Mouse (Mus musculus) lung, adult 18-20 months (tissue): ENCODE data around the gene Aspa.
A peak's percentile ranks its signal among the peaks of the same experiment; 100 is the strongest.
"Not testable (repeated sequence)": the region's sequence is repeated elsewhere in the genome, so short reads cannot be mapped to it uniquely, and the experiment has no call there.

ENCODE experiments used
- DNase-seq, 2 experiments: peaks; one replicate each; pipeline ENCODE4 v3.0.0; 2022; ENCODE audit warnings: mixed read lengths in 2 of 2

Aspa gene

DNA sequence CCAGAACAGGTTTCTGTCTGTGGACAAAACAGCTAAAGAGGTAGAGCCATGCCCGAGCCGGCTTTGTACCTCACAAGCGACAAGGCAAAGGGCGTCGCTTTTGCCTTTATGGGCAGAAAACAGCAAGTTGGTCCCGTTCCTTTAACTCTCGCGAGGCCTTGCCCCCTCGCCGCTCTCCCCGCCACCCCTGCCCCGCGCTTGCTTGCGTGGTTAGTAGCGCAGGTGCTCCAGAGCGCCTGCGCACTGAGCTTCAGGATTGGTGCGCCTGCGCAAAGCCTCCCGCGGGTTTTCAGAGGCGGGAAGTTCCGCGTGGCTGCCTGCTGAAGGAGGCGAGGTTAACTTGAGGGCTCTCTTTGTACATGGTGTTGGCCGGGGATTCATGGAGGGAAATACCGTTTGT, at the start of gene Aspa, which contains the start of the genes Gm49340 and Spata22:
Aspa (minus strand) TSS at position 155 of the 400 bp plus-strand sequence.
Gm49340 (plus strand) TSS at position 300 of the 400 bp plus-strand sequence.
Spata22 (plus strand) TSS at position 300 of the 400 bp plus-strand sequence.
- no peak for DNase-seq

DNA sequence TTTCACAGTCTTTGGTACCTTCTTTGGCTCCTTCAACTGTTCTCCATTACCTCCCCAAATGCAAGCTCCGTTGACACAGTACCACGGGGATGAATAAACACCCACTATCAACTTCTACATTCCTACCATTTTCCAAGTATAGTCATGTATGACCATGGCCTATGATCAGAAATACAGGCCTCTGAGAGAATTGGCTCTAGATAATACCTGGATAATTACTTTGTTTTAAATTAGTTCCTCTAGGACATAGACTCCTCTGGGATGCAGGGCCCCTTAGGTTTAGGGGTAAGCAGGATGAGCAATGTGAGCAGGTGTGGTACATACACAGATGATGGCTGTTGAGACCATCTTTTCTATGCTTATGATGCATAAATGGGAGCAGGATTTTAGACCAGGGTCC, 41.5 kb upstream of the Aspa start, which contains the start of gene Olfr376:
Olfr376 (plus strand) TSS at position 301 of the 400 bp plus-strand sequence.
- no peak for DNase-seq

DNA sequence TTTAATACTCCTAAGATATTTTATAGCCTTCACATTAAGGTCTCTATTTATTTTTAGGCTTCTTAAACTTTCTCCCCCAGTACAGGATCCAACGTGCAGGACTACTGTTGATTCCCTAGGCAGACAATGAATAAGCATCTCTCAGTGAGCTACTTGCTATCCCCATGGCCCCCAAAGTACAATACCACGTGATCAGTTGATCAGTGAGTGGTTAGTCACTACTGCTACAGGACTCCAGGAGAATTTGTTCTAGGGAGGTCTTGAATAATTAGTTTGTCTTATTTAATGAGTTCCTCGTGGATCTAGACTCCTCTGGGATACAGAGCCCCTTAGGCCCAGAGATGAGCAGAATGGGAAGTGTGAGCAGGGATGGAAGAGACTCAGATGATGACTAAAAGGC, 21.1 kb upstream of the Aspa start, which contains the start of gene Olfr20:
Olfr20 (plus strand) TSS at position 301 of the 400 bp plus-strand sequence.
- no peak for DNase-seq

DNA sequence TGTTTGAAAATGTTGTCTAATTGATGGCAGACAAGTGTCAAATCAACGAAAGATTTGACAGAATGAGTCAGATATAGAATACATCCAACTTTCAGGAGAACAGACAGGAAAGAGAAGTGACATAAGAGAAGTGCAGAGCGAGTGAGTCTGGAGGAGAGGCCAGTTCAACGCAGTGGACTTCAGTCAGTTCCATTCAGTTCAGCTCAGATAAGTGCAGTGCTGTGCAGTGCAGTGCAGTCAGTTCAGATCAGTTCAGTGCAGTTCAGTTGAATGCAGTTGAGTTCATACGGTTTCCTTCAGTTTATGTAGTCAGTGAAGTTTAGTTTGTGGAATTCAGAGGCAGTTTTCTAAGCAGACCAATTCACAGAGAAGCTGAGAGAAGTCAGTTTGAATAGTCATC, 7.5 kb upstream of the Aspa start:
- no peak for DNase-seq

DNA sequence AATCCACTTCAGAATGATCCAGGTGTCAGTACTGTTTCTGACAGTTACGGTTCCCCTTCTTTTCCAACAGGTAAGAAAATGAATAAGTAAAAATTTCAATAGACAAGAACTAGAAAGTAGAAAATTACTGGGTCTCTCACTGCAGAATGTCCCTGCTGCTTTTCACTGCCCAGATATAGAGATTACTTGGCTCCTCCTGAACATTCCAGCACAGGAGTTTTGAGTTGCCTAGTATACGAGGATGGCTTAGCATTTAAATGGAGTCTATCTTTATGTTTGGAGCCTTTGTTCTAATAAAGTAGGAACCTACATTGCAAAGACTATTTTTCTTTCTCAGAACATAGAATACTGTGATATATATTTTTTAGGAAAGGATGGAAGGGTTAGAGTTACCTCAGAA, 4.0 kb upstream of the Aspa start:
- no peak for DNase-seq

DNA sequence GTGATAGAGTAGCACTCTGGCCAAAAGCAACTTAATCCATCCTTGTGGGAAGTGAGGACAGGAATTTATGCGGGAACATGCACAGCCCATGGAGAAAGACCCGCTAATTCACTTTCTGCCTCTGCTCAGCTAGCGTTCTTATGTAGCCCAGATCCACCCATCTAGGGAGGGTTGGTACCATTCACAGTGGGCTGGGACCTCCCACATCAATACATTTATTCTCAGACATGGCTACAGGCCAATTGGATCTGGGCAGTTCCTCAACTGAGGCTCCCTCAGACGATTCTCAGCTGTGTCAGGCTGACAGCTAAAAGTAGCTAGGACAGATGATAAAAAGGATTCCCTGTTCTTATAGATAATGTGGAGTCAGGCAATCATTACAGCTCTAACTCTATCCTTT, 2.0 kb downstream of the Aspa start:
- DNase-seq = no peak

DNA sequence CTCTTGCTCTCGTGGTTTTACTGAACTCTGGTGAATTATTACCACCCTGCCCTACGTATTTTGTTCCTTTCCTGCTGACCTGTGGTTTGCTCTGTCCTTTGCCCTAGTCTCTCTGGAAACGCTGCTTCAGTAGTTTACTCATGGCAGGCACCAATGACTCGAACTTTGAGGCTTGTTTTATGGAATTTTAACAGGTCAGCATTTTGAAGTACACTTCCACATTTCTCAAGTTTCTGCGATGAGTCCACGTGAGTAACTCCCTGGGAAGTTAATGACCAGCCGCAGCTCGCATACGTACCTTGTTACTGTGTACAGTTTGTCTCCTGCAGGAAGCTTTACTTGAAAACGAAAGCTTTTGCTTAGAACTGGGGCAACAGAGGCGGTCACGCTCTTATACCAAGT, 2.9 kb downstream of the Aspa start:
- peak; percentile 17 to 51 for DNase-seq

DNA sequence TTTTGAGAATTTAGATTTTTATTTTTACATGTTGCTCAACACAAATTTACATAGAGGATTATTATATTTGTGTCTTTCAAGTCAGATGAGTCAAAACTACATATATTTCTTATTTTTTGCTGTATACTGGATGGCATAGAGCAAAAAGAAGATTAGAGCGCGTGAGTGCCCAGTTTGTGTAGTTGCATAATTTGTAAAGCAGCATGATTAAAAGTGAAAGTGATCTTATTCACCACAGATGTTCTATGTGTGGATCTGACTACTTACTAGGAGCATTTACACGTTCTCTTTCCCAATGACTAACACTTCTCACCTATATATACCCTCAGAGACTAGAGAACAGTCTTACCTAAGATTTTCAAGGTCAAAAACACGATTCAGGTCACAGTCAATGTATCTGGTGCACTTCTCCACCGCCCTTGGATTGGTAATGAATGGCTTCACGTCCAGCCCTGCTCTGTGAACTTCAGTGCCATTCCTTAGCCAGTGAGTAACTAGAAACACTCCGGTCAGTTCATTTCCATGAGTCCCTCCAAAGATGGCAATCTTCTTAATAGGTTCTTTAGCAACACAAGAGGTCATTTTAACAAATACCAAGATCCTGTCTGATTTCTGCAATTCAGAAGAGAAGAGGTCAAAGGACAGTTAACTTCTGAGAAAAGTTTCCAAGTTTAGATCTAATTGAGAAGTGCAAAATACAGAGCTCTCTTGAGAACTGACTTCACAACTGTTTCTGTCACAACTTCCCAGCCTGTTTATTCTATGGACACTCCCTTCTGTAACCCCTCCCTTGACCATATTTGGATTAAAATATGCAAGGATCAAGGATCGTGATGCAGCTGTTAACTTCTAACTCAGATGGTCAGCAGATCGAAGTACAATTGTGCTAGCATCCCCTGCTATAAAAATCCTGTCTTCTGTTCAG, 5.2 kb downstream of the Aspa start:
- DNase-seq = peak in 1 of 2 experiments; percentile 11

DNA sequence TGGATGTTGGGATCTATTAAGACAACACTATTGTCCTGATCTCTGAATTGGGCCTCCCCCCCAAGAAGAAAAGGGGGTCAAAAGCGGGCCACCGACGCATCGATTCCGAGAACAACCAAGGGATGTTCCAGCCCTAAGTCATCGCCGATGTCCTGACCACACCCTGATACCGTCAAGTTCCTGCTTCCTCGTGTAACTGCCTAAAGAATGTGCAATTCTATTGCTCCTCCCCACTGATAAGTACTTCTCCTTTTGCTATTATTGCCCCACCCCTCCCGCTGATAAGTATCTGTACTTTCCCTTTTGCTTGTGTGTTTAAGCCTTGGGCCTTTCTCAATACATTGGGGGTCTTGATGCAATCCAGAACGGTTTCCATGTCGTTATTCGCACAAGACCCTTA, 8.3 kb downstream of the Aspa start:
- not testable (repeated sequence) for DNase-seq

DNA sequence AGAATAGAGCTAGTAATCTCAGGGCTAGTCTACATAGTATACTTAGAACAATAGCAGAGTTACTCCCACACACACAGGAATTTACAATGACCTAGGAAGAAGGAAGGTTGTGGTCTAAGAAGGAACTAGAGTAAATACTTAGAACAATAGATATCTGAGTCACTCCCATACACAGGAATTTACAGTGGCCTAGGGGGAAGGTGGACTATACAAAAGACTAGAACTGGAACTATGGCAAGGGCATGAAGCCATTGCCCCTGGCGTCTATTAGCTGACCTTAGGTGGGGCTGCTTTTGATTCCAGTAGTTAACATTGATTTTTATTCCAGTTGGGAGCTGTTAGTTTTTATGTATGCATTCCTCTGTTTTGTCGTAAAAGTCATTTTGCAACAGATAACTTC, 10.8 kb downstream of the Aspa start:
- peak in 1 of 2 experiments; percentile 8 for DNase-seq

DNA sequence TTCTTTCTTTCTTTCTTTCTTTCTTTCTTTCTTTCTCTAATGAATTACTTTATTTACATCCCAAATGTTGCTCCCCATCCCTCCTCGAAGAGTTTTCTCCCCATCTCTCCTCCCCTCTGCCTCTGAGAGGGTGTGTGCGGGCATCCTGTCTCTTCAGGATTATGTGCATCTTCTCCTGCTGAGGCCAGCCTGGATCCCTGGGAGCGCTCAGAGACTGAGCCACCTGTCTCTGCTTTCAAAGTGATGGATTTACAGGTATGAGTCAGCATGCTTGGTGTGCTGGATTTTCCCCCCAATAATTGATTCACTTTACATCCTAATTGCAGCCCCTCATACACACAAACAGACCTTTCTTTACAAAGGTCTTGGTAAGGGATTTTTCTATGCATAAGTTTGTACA, 13.4 kb downstream of the Aspa start:
- no peak for DNase-seq

DNA sequence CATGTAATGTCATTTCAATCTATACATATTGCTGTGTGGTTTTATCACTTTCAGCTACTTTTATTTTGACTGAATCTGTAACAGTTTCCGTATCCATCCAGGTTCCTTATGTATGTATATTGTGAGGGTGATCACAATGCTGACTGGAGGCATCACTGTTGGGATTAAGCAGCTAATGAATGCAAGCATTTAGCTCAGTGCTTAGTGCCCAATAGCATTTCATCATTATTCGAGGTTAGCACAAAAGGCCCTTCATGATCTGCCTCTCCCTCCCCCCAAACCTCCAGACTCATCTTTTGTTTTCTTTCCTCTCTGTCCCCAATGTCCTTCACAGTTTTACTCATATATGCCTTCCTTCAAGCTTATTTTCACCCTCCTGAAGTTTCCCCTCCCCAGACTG, 26.3 kb downstream of the Aspa start:
- no peak for DNase-seq

DNA sequence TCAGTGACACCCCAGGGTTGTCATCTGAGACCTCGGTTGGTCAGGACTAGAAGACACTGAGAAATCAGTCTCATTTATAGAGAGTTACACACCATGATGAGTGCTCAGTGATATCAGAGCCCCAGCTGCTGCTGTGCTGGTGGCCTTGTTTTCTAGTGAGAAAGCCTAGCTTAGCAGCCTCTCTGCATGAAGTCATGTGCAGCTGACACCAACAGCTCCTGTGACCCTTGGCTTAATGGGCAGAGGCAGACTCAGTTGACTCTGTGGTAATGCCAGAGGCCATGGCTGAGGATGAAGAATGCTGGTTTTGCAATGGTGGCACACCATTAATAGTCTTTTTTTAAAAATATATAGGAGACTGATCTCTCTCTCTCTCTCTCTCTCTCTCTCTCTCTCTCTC, 39.8 kb downstream of the Aspa start:
- no peak for DNase-seq

DNA sequence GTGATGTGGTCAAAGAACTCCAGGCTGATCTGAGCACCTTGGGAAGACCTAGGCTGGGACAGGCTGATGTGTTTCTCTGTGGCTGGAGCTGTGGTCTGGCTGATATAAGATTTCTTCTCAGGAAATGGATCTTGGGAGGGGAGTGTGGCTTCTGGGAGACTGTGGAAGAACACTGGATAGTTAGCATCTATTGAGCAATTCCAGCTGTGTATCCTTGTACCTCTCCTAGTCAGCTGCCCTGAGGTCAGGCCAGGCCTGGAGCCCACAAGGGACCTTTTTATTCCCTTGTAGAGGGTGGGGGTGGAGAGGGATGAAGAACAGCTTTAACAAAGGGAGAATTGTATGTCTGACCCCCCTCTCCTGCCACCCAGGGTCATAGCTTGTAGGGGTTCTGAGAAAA, 45.0 kb downstream of the Aspa start:
- no peak for DNase-seq

DNA sequence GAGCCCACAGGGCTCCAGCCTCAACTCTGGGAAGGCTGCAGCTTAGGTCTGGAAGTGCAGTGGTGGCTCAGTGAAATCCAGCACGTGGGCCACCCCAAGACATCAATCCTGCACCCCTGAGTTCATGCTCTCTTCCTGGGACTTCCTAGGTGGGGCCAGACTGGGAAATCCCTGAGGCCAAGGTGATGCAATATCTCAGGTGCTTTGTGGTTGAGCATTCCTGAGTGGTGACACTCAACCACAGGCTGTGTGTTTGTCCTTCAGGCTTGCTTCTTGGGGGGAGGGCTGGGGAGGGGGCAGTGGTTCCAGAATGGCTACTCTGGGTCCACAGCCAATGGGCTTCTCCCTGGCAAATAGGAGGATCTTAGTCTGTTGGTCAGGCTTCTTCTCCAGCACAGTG, 45.5 kb downstream of the Aspa start:
- peak; percentile 33 to 54 for DNase-seq

DNA sequence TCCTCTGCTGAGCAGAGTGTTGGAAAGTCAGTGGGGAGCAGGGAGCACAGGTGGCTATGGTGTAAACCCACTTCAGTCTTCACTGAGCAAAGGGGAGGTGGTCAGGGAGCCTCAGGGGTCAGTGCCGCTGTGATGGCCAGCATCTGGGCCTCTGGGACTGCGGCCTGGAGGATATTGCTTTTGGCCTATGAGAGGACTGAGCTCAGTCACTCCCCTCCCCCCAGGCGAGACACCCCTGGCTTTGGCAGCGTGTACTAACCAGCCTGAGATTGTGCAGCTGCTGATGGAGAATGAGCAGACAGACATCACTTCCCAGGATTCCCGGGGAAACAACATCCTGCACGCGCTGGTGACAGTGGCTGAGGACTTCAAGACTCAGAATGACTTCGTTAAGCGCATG, 46.0 kb downstream of the Aspa start:
- DNase-seq = peak in 1 of 2 experiments; percentile 16

DNA sequence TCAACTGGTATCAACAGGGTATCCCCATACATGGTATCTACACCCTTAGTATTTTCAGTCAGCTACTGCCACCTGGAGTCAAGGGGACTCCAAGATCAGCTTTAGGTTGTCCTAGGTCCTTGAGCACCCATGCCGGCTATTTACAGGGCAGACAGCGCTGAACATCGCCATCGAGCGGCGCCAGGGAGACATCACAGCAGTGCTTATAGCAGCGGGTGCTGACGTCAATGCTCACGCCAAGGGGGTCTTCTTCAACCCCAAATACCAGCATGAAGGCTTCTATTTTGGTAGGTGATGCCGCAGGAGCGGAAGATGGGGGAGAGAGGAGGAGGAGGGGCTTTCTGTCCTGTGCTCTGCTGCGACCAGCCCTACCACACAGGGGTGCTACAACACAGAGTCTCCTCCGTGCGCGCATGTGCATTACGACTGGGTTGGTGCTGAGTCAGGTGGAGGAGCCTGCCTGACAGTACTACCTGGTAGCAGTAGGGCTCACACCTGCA, 47.8 kb downstream of the Aspa start:
- DNase-seq = peak; percentile 36 to 58

DNA sequence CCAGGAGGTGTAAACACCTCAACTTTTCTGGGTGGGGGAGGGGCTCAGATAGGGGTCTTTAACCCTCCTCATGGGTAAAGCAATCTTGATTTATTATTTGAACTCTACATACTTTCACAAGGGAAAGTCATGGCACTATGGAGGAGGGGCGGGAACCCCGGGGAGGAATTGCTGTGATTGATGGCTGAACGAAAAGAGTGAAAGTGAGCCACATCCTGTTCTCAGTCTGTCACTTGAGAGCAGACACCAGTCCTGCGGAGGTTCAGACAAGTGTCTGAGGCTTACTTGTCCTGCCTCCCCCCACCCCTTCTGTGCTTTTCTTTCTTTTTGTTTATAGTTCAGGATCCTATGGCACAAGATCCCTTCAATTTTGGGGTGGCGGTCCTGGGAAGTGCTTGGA, 48.7 kb downstream of the Aspa start:
- no peak for DNase-seq

DNA sequence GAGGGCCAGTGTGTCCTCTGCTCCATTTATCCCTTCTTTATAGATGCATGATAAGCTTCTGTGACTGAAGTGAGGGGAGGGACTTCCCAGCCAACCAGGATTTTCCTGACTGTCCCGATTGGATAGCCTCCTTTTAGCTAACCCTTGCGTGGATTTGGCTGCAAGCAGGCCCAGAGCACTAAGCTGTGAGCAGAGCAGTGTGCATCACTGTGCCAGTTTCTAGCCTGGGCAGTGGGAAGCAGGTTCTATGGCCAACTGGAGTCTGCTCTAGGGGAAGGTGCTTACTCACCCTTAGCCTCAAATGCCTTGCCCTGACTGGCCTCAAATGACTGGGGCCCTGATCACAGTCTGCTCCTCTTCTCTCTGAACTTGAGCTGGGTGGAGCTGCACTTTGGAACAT, 54.6 kb downstream of the Aspa start:
- no peak for DNase-seq

DNA sequence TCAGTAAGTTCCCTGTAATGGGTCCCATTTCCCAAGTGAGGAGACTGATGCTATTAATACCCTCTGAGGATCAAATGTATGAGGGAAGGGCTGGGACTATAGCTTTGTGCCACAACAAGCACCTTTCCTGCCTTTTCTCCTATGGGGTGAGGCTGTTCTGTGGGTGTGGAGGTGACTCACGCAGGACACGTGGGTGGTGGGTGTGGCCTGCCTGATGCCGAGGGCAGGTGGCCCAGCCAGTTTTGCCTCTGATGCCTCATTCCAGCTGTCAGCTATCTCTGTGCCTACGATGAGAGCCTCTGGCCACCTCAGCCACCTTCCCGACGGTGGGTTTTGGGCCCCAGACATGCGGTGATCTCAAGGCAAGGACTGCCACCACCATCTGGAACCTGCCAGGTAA, 62.1 kb downstream of the Aspa start, which contains the start of gene Trpv3:
Trpv3 (plus strand) TSS at position 122 of the 400 bp plus-strand sequence.
- no peak for DNase-seq

DNA sequence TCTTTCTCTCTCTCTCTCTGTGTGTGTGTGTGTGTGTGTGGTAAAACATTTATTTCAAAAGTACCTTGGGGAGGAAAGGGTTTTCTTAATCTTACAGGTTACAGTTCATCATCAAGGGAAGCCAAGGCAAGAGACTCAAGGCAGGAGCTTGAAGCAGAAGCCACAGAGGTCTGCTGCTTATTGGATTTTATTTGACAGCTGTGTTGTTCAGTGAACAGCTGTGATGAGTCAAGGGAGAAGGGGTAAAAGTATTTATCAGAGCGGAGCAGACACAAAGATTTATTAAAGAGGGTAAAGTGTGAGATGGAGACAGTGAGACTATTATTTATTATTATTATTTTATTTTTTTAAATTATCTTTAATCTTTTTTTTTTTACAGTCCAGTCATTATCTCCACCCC, 68.0 kb downstream of the Aspa start:
- no peak for DNase-seq

DNA sequence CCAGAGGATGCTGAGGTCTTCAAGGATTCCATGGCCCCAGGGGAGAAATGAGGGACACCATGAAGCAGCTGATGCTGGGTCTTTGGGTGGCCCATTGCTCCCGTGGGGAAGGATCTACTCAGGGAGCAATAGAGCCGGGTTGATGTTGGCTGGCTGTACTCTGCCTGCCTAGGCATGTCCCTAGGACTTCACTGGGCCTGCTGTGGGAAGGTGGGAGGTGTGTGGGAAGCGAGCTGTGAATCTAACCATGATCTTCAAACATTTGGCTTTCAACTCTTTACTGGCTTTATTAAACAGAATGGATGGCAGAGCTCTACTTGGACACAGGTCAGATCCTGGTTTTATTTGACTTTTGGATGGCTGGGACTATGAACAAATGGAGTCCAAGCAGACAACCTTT, 68.9 kb downstream of the Aspa start:
- DNase-seq = no peak

DNA sequence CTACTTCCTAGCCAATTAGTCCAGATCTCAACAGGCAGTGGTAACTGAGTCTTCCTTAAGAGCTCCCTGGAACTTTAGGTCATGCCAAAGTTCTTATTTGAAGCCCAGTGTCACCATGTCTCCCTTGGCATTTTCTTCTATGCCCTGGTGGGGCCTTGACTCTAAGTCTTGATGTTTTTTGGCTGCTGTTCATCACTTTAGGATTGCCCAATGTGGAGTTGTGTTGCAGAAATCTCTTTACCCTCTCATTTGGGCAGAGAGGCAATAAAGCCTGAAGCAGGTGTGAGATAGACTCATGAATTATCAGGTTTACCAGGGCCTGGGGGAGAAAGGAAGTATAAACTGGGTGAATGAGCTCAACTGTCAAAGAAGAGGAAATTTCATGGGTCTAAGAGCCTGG, 70.7 kb downstream of the Aspa start:
- no peak for DNase-seq

DNA sequence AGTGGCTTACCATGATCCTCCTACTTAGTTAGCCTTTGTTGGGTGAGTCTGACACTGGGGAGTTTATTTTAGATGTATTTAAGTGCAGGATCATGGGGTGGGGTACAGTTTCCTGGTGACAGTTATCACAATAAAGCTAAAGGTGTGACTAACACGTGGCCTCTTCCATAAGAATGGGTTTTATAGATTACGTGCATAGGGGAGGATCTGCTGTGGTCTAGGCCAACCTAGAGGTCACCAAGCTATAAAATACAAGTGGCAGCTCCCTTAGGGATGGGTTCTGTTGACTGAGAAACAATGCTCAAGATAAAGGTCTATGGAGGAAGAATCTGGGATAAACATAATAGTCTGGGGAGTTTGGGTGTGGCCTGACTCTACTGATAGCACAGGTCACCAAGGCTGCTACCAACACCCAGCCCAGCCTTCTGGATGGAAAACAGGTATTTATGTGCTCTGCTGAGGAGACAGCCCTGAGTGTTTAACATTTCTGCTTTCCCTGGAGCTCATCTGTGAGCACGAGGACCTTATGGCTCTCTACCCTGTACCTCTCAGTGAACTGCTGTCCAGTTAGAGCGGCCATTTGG, 71.9 kb downstream of the Aspa start:
- DNase-seq = no peak
